Mouse (Mus musculus): ENCODE measurements around the gene Rybp.

The Rybp gene

GRCm38 (mm10) chr6:100288016-100288729, 888 bp upstream of the Rybp start:
- peak; percentile 18 for DNase-seq (ENCODE audit: low read depth)

- peak; percentile 26 for DNase-seq (ENCODE audit: low read depth)
These were observed 532 bp downstream of the Rybp start for GRCm38 (mm10) chr6:100286573-100287333.

GRCm38 (mm10) chr6:100285985-100286572, 1.2 kb downstream of the Rybp start:
- no peak for DNase-seq (ENCODE audit: low read depth)

- no peak for DNase-seq (ENCODE audit: low read depth)
These were observed 8.4 kb downstream of the Rybp start for GRCm38 (mm10) chr6:100278841-100279240.

GRCm38 (mm10) chr6:100276344-100276743, 10.9 kb downstream of the Rybp start:
- DNase-seq (ENCODE audit: low read depth): no peak

GRCm38 (mm10) chr6:100275643-100276042, 11.6 kb downstream of the Rybp start:
- DNase-seq (ENCODE audit: low read depth): no peak

- no peak for DNase-seq (ENCODE audit: low read depth)
These were observed 13.7 kb downstream of the Rybp start for GRCm38 (mm10) chr6:100273556-100273955.

- DNase-seq (ENCODE audit: low read depth): no peak
These were observed 15.3 kb downstream of the Rybp start for GRCm38 (mm10) chr6:100271992-100272391.

GRCm38 (mm10) chr6:100270765-100271164, 16.5 kb downstream of the Rybp start:
- DNase-seq (ENCODE audit: low read depth): no peak

GRCm38 (mm10) chr6:100259607-100260006, 27.7 kb downstream of the Rybp start:
- DNase-seq (ENCODE audit: low read depth): no peak

GRCm38 (mm10) chr6:100258278-100258677, 29.0 kb downstream of the Rybp start:
- DNase-seq (ENCODE audit: low read depth): no peak

GRCm38 (mm10) chr6:100255411-100255810, 31.9 kb downstream of the Rybp start:
- no peak for DNase-seq (ENCODE audit: low read depth)

- DNase-seq (ENCODE audit: low read depth): no peak
These were observed 32.6 kb downstream of the Rybp start for GRCm38 (mm10) chr6:100254671-100255070.

- no peak for DNase-seq (ENCODE audit: low read depth)
These were observed 42.8 kb downstream of the Rybp start for GRCm38 (mm10) chr6:100244474-100244873.

- DNase-seq (ENCODE audit: low read depth): no peak
These were observed 52.2 kb downstream of the Rybp start for GRCm38 (mm10) chr6:100235036-100235435.

GRCm38 (mm10) chr6:100233522-100233921, 53.8 kb downstream of the Rybp start:
- no peak for DNase-seq (ENCODE audit: low read depth)

- no peak for DNase-seq (ENCODE audit: low read depth)
These were observed 54.2 kb downstream of the Rybp start for GRCm38 (mm10) chr6:100233061-100233460.

- DNase-seq (ENCODE audit: low read depth): no peak
These were observed 61.1 kb downstream of the Rybp start for GRCm38 (mm10) chr6:100226204-100226603.

- no peak for DNase-seq (ENCODE audit: low read depth)
These were observed 63.4 kb downstream of the Rybp start for GRCm38 (mm10) chr6:100223932-100224331.

GRCm38 (mm10) chr6:100223435-100223834, 63.9 kb downstream of the Rybp start:
- DNase-seq (ENCODE audit: low read depth): no peak

- DNase-seq (ENCODE audit: low read depth): no peak
These were observed 64.4 kb downstream of the Rybp start for GRCm38 (mm10) chr6:100222927-100223326.

GRCm38 (mm10) chr6:100221803-100222202, 65.5 kb downstream of the Rybp start:
- DNase-seq (ENCODE audit: low read depth): no peak

GRCm38 (mm10) chr6:100220917-100221560, 66.2 kb downstream of the Rybp start:
- DNase-seq (ENCODE audit: low read depth): no peak

Measured in c-Kit-positive CD71-negative TER-119-negative erythroid progenitor cells, embryonic 14.5 days (primary cell).